Comparison of ENCODE assay signal across 15 mouse cellular contexts in genomic region chr7:44877833-44878232, GRCm38 (mm10).
"Had no signal": no experiment of that assay in that cellular context is flagged by ENCODE, and none has a peak within 500 bp of the region (broad histone marks: within the 10 kb centered on the region; RNA-seq: fewer than 3 reads in every experiment).

No protein-coding gene starts in this region.

- H3K27ac ChIP-seq: left cerebral cortex, adult 2 months; limb, embryonic 10.5 days; liver, embryonic 15.5 days; macrophage; midbrain, embryonic 13.5 days; stomach, embryonic 15.5 days had no signal

- H3K4me2 ChIP-seq: liver, embryonic 11.5 days; liver, embryonic 15.5 days; midbrain, embryonic 13.5 days; stomach, embryonic 15.5 days had no signal

- H3K9me3 ChIP-seq: limb, embryonic 10.5 days; liver, embryonic 15.5 days; megakaryocyte, embryonic 14.5 days; midbrain, embryonic 13.5 days; stomach, embryonic 15.5 days had no signal

- H3K27me3 ChIP-seq: liver, embryonic 15.5 days; megakaryocyte, embryonic 14.5 days; midbrain, embryonic 13.5 days; stomach, embryonic 15.5 days had no signal

- H3K4me3 ChIP-seq: left cerebral cortex, adult 2 months; limb, embryonic 10.5 days; liver, embryonic 15.5 days; megakaryocyte, embryonic 14.5 days; midbrain, embryonic 13.5 days; stomach, embryonic 15.5 days had no signal

- H3K4me1 ChIP-seq: limb, embryonic 10.5 days; midbrain, embryonic 13.5 days had no signal

- H3K9ac ChIP-seq: liver, embryonic 15.5 days; midbrain, embryonic 13.5 days; stomach, embryonic 15.5 days had no signal

- ATAC-seq: lung, postnatal 0 days; midbrain, embryonic 13.5 days had no signal

- DNase-seq: kidney, adult 9 months; kidney, postnatal 14 days; lung, adult 2 months; right cerebral cortex, postnatal 14 days; thymus, adult 2 months; thymus, postnatal 25 days had no signal
